Mouse (Mus musculus) neural tube, embryonic 12.5 days (tissue): ENCODE results near the gene Nudt1. TPM values are rescaled to one million over a fixed set of nuclear protein-coding genes. Genes with fewer than 3 reads are reported as not detected.

Source experiments
- polyA plus RNA-seq: library from polyadenylated mRNA; unstranded; fragments of >200 nt; fragmentation: Nextera tagmentation; extraction: Ambion mirVana; gene quantifications from 2 replicates; pipeline ENCODE4 v1.2.1, GENCODE M21; 2016

Nudt1 gene
- polyA plus RNA-seq, 1 experiment from 2014 or later, result 43.3 TPM

Other genes starting within 250 kb of the Nudt1 start
- gene Mad1l1, start 104 bp upstream of the Nudt1 start, polyA plus RNA-seq, result 44.1 TPM in 2 replicates
- gene Mrm2, start 10.2 kb downstream of the Nudt1 start, polyA plus RNA-seq, result 18.1 and 18.6 TPM in 2 replicates
- 18.2 and 19.1 TPM in 2 replicates for gene Snx8, start 67.6 kb downstream of the Nudt1 start, polyA plus RNA-seq
- gene Eif3b, start 97.7 kb downstream of the Nudt1 start, polyA plus RNA-seq, result 167 and 170 TPM in 2 replicates
- 0.06 TPM in 1 of 2 replicates, not detected in the other for gene Gm4869, start 124.0 kb downstream of the Nudt1 start, polyA plus RNA-seq
- gene Chst12, start 183.9 kb downstream of the Nudt1 start, polyA plus RNA-seq, result 17.5 and 19.2 TPM in 2 replicates
- gene Grifin, start 243.4 kb downstream of the Nudt1 start, polyA plus RNA-seq, result not detected in 2 replicates